Mouse (Mus musculus) spleen, adult 2 months (tissue): ENCODE data around the gene Ank. TPM values are rescaled to one million over a fixed set of nuclear protein-coding genes. Genes with fewer than 3 reads are reported as not detected.

Source experiments
- DNase-seq, 2 experiments: peaks; one replicate each; pipeline versions ENCODE4 v3.0.0 to v3.0.0-alpha.2; 2012 to 2021; ENCODE audit warnings: low spot score in 2 of 2, low read depth in 1 of 2
- H3K27ac ChIP-seq: fragments of 200-500 bp; 2 replicates; pipeline ENCODE4 v1.5.1; 2012; ENCODE audit warnings: low read length, inconsistent platforms; ENCODE audit not compliant: insufficient read depth
- H3K27me3 ChIP-seq: fragments of 200-500 bp; 2 replicates; pipeline ENCODE4 v1.6.1; 2012; ENCODE audit warnings: mild to moderate bottlenecking, moderate library complexity, low read length, inconsistent platforms; ENCODE audit not compliant: control insufficient read depth, insufficient read depth
- H3K36me3 ChIP-seq: fragments of 200-500 bp; 2 replicates; pipeline ENCODE4 v1.6.1; 2012; ENCODE audit warnings: mild to moderate bottlenecking, low read length, inconsistent platforms; ENCODE audit not compliant: control insufficient read depth, insufficient read depth
- H3K4me1 ChIP-seq: fragments of 200-500 bp; 2 replicates; pipeline ENCODE4 v1.6.1; 2011; ENCODE audit warnings: inconsistent platforms; ENCODE audit not compliant: control insufficient read depth, insufficient read depth, insufficient read length
- H3K4me3 ChIP-seq: fragments of 200-500 bp; 2 replicates; pipeline ENCODE4 v1.5.1; 2011; ENCODE audit warnings: mild to moderate bottlenecking, inconsistent platforms; ENCODE audit not compliant: insufficient read depth, insufficient read length; ENCODE audit errors: extremely low read depth
- CTCF ChIP-seq: fragments of 200-500 bp; IDR thresholded peaks from 2 replicates; pipeline ENCODE4 v1.5.1; 2011; ENCODE audit warnings: mild to moderate bottlenecking, inconsistent platforms; ENCODE audit not compliant: insufficient read depth, insufficient read length, insufficient replicate concordance; ENCODE audit errors: extremely low read depth
- POLR2A ChIP-seq: fragments of 200-500 bp; IDR thresholded peaks from 2 replicates; pipeline ENCODE4 v1.6.1; 2011; ENCODE audit warnings: low read depth, low read length, inconsistent platforms
- WGBS: fragments of 180-500 bp; shearing (Covaris S2); methylation state at CpG from one replicate; pipeline ENCODE4 v1.1.7; 2018; 5-methylcytosine and 5-hydroxymethylcytosine counted together
- polyA plus RNA-seq: library from polyadenylated mRNA; depleted of rRNA; stranded (reverse); fragments of >200 nt; gene quantifications from 2 replicates; pipeline ENCODE4 v1.2.3, GENCODE M21; 2012

Ank gene
- polyA plus RNA-seq, 1 experiment, result 20.2 TPM

DNA sequence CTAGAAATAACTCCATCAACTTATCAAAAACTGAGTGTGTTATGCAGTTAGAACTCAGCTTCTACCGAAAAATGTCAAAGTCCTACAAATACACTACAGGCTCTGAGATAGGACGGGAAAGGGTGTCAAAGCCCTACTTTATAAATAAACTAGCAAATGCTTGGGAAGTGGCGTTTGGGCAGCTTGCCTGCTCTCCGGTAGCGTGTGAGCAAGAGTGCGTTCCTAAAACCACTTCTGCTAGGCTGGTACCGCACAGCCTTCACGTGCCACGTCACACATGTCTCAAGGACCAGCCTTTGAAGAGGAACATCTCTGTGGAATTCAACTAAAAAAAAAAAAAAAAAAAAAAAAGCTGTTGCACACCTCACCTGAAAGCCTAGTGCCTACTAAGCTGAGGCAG, 36.7 kb downstream of the Ank start:
- WGBS, result 59% methylated on average over 9 of the region's 9 CpGs
- Histone ChIP-seq H3K4me1 (no peaks in the 10 kb centered on the region), H3K27ac (no peak overlapping the region), H3K27me3 (no peaks in the 10 kb centered on the region), H3K36me3 (no peaks in the 10 kb centered on the region), H3K4me3 (no peak overlapping the region)
- no peak for TF ChIP-seq CTCF
- no peak for DNase-seq

DNA sequence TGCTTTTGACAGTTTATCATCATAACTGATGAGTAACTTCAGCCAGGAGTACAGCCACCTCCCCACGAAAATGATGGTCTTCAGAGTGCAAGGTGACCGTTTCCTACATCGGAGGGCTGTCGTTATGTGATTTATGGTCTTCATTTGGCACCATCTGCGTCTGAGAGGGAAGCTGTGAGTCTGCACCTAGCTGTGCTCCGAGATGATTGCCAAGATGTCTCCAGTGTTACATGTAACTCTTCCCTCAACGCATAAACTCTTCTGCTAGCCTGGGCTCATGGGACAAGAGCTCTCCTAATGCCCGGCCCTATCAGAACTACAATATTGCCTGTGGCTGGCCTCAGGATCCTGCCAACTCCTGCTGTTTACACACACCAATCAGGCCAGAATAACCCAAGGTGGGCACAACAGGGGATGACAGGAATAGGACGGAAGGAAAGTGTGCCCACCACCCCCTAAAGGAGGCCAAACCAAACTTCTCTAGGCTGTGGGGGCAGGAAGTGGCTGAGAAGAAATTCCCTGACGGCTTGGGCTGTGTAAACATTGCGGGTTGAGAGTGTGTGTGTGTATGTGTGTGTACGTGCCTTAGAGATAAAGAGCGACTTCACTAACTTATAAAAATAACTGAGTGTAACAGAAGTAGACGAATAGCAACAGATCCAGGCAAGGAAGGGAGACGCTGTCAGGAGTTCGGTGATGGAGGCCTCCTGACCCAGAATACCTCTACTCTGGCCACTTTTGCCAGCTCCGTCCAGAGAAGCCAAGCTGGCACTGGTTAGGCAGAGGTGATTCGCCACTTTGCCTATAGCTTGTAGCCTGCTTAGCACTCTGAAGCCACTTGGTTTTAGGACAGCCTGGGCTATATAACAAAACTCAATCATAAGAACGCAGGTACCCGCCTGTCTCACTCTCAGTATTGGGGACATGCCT, 37.6 kb downstream of the Ank start:
- no peaks in the 10 kb centered on the region for H3K4me1 ChIP-seq
- TF ChIP-seq CTCF (no peak), POLR2A (no peak)
- DNase-seq, result no peak
- H3K36me3 ChIP-seq, result no peaks in the 10 kb centered on the region
- H3K4me3 ChIP-seq, result no peak overlapping the region
- WGBS, result 65% methylated on average over 20 of the region's 20 CpGs
- H3K27me3 ChIP-seq, result no peaks in the 10 kb centered on the region
- H3K27ac ChIP-seq, result no peak overlapping the region

DNA sequence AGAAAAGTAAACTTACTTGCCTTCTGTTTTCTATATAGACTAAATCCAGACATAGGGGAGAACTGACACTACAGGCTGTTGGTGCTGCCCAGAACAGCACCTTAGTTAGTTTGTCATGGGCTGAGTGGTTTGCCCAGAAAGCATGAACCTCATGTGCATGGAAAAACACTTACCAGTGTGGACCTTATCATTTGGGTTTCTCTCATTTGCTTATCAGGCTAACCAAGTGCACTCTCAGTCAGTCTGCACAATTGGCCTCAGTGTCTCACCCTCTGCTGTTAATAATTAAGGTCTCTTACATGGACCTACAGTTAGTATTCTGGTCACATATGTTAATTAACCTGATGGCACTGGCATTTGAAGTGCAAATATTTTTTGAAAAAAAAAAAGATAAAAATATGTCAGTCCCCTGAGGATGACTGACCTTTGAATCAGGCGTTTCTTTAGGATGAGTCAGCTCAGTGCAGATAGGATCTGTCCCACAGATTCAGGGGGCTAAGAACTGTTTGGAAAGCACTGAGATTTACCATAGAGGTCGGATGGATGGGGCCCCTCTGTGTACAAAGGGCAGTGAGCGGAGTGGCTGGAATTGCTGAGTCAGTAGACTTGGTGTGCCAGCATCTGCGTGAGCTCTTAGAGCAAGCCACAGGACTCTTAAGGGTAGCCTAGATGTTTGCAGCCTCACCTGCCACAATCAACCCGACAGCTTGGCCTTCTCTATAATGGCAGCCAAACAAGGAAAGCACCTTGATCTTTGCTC, 39.8 kb downstream of the Ank start:
- Histone ChIP-seq H3K4me3 (no peak overlapping the region), H3K27ac (no peak overlapping the region), H3K36me3 (no peaks in the 10 kb centered on the region), H3K27me3 (no peaks in the 10 kb centered on the region), H3K4me1 (no peaks in the 10 kb centered on the region)
- 77% methylated on average over 5 of the region's 5 CpGs for WGBS
- no peak for TF ChIP-seq POLR2A
- no peak for TF ChIP-seq CTCF
- DNase-seq, result no peak

DNA sequence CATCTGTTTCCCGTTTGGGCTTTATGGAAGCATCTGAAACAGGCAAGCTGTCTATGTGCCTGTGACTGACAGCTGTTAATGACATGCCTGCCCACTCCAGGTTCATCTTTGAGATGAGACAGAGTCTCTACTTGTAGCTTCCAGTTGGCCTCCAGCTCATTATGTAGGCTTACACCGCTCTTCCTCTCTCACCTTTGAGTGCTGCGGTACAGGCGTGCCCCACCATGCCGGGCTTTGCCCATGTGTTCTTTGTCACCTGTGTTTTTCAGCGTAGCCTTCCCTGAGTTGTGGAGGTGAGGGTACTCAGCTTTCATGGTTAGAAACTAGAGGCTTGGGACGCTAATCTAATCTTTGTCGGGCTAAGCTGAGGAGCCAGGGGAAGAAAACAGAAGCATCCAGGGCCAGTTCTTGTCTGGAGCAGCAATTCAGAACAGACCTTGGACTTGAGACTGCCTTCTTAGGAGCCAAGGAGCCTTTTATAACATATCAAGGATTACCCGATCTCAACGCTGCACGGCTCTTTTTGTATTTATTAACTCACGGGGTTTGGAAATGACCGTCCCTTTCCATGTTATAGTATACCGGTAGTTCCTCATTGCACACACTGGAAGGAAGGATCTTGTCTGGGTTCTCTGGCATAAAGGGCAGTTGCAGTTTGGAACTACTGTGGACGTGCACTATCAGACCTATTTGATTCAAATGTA, 40.6 kb downstream of the Ank start:
- no peaks in the 10 kb centered on the region for H3K36me3 ChIP-seq
- WGBS, result 93% methylated on average over 15 of the region's 15 CpGs
- H3K27me3 ChIP-seq, result no peaks in the 10 kb centered on the region
- no peak for DNase-seq
- no peak overlapping the region for H3K27ac ChIP-seq
- H3K4me1 ChIP-seq, result no peaks in the 10 kb centered on the region
- H3K4me3 ChIP-seq, result no peak overlapping the region
- TF ChIP-seq CTCF (no peak), POLR2A (no peak)

DNA sequence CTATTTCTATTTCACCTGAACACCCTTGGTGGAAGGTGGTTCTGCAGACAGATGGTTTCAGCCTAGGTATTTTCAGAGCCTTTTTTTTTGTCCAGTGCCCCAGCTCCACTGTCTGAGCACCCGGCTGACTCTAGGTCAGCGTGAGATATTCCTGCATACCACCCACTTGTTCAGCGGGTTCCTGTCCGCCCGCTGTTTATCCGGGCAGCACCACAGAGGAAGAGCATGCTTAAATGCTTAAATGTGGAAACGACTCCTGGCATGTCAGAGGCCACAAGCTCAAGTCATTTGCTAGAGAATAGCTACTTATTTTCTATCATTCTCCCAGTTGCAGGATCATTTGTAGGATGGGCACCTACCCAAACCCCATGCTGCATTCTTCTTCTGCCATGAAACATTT, 41.7 kb downstream of the Ank start:
- Histone ChIP-seq H3K4me3 (no peak overlapping the region), H3K4me1 (no peaks in the 10 kb centered on the region), H3K36me3 (no peaks in the 10 kb centered on the region), H3K27ac (no peak overlapping the region), H3K27me3 (no peaks in the 10 kb centered on the region)
- DNase-seq, result no peak
- TF ChIP-seq CTCF, result no peak
- no peak for TF ChIP-seq POLR2A
- 87% methylated on average over 7 of the region's 7 CpGs for WGBS

DNA sequence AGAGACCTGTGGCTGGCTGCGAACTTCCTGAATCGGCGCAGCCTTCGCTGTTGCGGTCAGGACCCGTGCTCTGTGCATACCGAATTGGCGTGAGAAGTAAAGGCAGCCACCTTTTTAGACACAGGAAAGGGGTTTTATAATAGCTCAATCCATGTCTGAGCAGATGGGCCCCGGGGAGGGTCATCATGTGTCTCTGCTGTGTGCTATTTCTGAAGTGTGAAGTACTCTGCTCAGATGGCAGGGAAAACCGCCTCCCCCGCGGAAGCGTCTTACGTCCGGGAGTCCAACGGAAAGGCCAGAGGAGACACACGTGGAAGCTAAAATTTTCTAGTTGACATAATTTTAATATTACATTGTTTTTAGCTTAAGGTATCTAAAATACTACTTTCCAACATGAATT, 42.5 kb downstream of the Ank start:
- Histone ChIP-seq H3K27ac (no peak overlapping the region), H3K36me3 (no peaks in the 10 kb centered on the region), H3K4me1 (no peaks in the 10 kb centered on the region), H3K4me3 (no peak overlapping the region), H3K27me3 (no peaks in the 10 kb centered on the region)
- DNase-seq, result no peak
- TF ChIP-seq CTCF (no peak), POLR2A (no peak)
- WGBS, result 94% methylated on average over 17 of the region's 17 CpGs

DNA sequence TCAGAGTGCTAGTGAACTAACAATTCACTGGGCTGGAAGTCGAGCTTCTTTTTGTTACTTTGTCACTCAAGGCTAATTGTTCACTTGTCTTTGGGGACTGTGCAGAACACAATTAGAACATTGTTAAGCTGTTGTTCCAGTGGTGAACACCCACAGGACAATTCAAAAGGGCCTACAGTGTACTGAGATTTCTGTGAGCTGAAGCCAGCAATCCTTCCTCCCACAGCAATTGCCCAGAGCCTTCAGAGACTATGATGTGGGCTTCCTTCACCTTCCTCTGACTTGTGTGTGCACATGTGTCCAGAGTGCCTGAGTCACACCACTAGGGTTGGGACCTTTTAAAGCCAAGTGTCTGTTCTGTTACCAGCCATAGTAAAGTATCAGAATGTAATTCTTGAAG, 50.5 kb downstream of the Ank start:
- TF ChIP-seq POLR2A, result no peak
- TF ChIP-seq CTCF, result no peak
- DNase-seq, result no peak

More for the DNA sequence above, 50.5 kb downstream of the Ank start:
- no peaks in the 10 kb centered on the region for H3K36me3 ChIP-seq
- H3K27me3 ChIP-seq, result no peaks in the 10 kb centered on the region
- H3K4me1 ChIP-seq, result peaks cover 6% of the 10 kb centered on the region; the same call in 1 of the 2 replicates
- H3K4me3 ChIP-seq, result no peak overlapping the region
- WGBS, result 71% methylated on average over 1 of the region's 1 CpGs
- no peak overlapping the region for H3K27ac ChIP-seq
